ENCODE assay signal across 30 mouse cellular contexts in genomic region chr5:150056056-150056455, GRCm38 (mm10). TPM values are rescaled to one million over a fixed set of nuclear protein-coding genes. Genes with fewer than 3 reads are reported as not detected.
A peak's percentile ranks its signal among the peaks of the same experiment; 100 is the strongest.
DNase-seq lines count a peak whose midpoint lies in the region; ATAC-seq and TF ChIP-seq lines count a peak whose summit lies in the region.
"Had no signal": no experiment of that assay in that cellular context is flagged by ENCODE, and none has a peak within 500 bp of the region (broad histone marks: within the 10 kb centered on the region; RNA-seq: fewer than 3 reads in every experiment).

No protein-coding gene starts in this region.

- H3K4me3 ChIP-seq in kidney, embryonic 14.5 days (ENCODE audit: low read length), result no peak overlapping the region
- H3K4me3 ChIP-seq: embryonic facial prominence, embryonic 13.5 days; forebrain, embryonic 10.5 days; heart, embryonic 15.5 days; hindbrain, embryonic 12.5 days; layer of hippocampus, adult 2 months; left cerebral cortex, adult 2 months; liver, embryonic 12.5 days; megakaryocyte, embryonic 14.5 days; midbrain, embryonic 12.5 days had no signal

- DNase-seq in cerebellum, postnatal 10 days, result peak; percentile 9 to 36
- DNase-seq in cerebellum, adult 9-11 months, result no peak
- no peak for DNase-seq in kidney, adult 18-20 months
- peak; percentile 23 for DNase-seq in kidney, postnatal 14 days
- no peak for DNase-seq in kidney, adult 9 months
- peak; percentile 21 for DNase-seq in brain, embryonic 14.5 days (ENCODE audit: low read depth)
- DNase-seq in testis, postnatal 14 days (ENCODE audit: low spot score), result no peak
- DNase-seq: adrenal gland, postnatal 10 days; cerebellum, adult 11 months; cerebellum, adult 9-10 months; heart, postnatal 36 days; left cerebral cortex, postnatal 4 days; liver, postnatal 0 days; lung, postnatal 36 days; right cerebral cortex, postnatal 14 days had no signal

- no peak overlapping the region for H3K4me2 ChIP-seq in kidney, embryonic 14.5 days (replicated peaks; ENCODE audit: low read depth, low read length)
- H3K4me2 ChIP-seq: embryonic facial prominence, embryonic 13.5 days; heart, embryonic 15.5 days; hindbrain, embryonic 12.5 days; liver, embryonic 12.5 days; midbrain, embryonic 12.5 days had no signal

- no peak for TF ChIP-seq CTCF in brain, embryonic 14.5 days (IDR thresholded peaks at IDR 0.05; ENCODE audit: borderline replicate concordance, extremely low read depth, insufficient read depth, insufficient read length)

- H3K9me3 ChIP-seq in kidney, embryonic 14.5 days (ENCODE audit: control insufficient read depth, low read length), result peaks cover 5% of the 10 kb centered on the region; the same call in 1 of the 2 replicates
- H3K9me3 ChIP-seq: embryonic facial prominence, embryonic 13.5 days; heart, embryonic 15.5 days; hindbrain, embryonic 12.5 days had no signal

- no peaks in the 10 kb centered on the region for H3K27me3 ChIP-seq in kidney, embryonic 14.5 days (ENCODE audit: control insufficient read depth, insufficient read depth, low read length)
- H3K27me3 ChIP-seq: CH12.LX; embryonic facial prominence, embryonic 13.5 days; heart, embryonic 15.5 days; hindbrain, embryonic 12.5 days; liver, embryonic 12.5 days; megakaryocyte, embryonic 14.5 days; midbrain, embryonic 12.5 days had no signal

- no peaks in the 10 kb centered on the region for H3K36me3 ChIP-seq in kidney, embryonic 14.5 days (ENCODE audit: control insufficient read depth, insufficient read depth, low read length)
- H3K36me3 ChIP-seq: embryonic facial prominence, embryonic 13.5 days; forebrain, embryonic 10.5 days; heart, embryonic 15.5 days; hindbrain, embryonic 12.5 days; liver, embryonic 12.5 days; midbrain, embryonic 12.5 days had no signal

- 0 out of 2 replicates have a peak, but pooled peaks have one; percentile 37 for ATAC-seq in kidney, embryonic 14.5 days (ENCODE audit: low FRiP score, low TSS enrichment)
- ATAC-seq: forebrain, embryonic 16.5 days; intestine, postnatal 0 days; liver, embryonic 12.5 days; liver, postnatal 0 days had no signal

- H3K27ac ChIP-seq in kidney, embryonic 14.5 days (ENCODE audit: low read depth, low read length), result no peak overlapping the region
- H3K27ac ChIP-seq: embryonic facial prominence, embryonic 13.5 days; forebrain, embryonic 10.5 days; heart, embryonic 15.5 days; hindbrain, embryonic 12.5 days; layer of hippocampus, adult 2 months; left cerebral cortex, adult 2 months; liver, embryonic 12.5 days; midbrain, embryonic 12.5 days had no signal

- no peaks in the 10 kb centered on the region for H3K4me1 ChIP-seq in kidney, embryonic 14.5 days (ENCODE audit: control insufficient read depth, insufficient read depth, low read length)
- H3K4me1 ChIP-seq: embryonic facial prominence, embryonic 13.5 days; forebrain, embryonic 10.5 days; heart, embryonic 15.5 days; hindbrain, embryonic 12.5 days; liver, embryonic 12.5 days; megakaryocyte, embryonic 14.5 days; midbrain, embryonic 12.5 days had no signal

- WGBS in kidney, embryonic 14.5 days, result 55% methylated on average over 5 of the region's 5 CpGs

- TF ChIP-seq POLR2A in brain, embryonic 14.5 days (IDR thresholded peaks at IDR 0.05; ENCODE audit: borderline replicate concordance, extremely low read depth, insufficient read depth, insufficient read length, poor library complexity, severe bottlenecking), result no peak

- H3K9ac ChIP-seq in kidney, embryonic 14.5 days (ENCODE audit: low read depth, low read length), result no peak overlapping the region
- H3K9ac ChIP-seq: embryonic facial prominence, embryonic 13.5 days; heart, embryonic 15.5 days; hindbrain, embryonic 12.5 days; liver, embryonic 12.5 days; liver, postnatal 0 days; midbrain, embryonic 12.5 days had no signal

RNA-seq across cellular contexts. Expression of gene Rxfp2, which starts 37.6 kb away (rescaled TPM):
- polyA plus RNA-seq in kidney, embryonic 14.5 days (2014; fragmentation: Nextera tagmentation; extraction: Ambion mirVana), result 6.0 and 7.9 TPM in 2 replicates
- polyA plus RNA-seq in brain, embryonic 14.5 days (2012; rRNA removed), result 0.78 and 1.1 TPM in 2 replicates
- polyA plus RNA-seq: C2C12; intestine, postnatal 0 days; liver, postnatal 0 days; small intestine, adult 2 months had no signal

Comparison
In these comparisons a context has a peak if more than half of its experiments do, and no peak if none do; other contexts are left out.
1. DNase-seq: peak in cerebellum, postnatal 10 days (2 of 2), kidney, postnatal 14 days (single experiment) and brain, embryonic 14.5 days (single experiment); none in cerebellum, adult 9-11 months (single experiment), kidney, adult 18-20 months (single experiment), kidney, adult 9 months (single experiment) and testis, postnatal 14 days (single experiment).